Mouse (Mus musculus) urinary bladder, postnatal 10 days (tissue): ENCODE data around the gene Gpi1.
A peak's percentile ranks its signal among the peaks of the same experiment; 100 is the strongest.
"Not testable (repeated sequence)": the region's sequence is repeated elsewhere in the genome, so short reads cannot be mapped to it uniquely, and the experiment has no call there.

ENCODE experiments used
- DNase-seq: peaks from one replicate; pipeline ENCODE4 v3.0.0; 2022; ENCODE audit warnings: low spot score

The Gpi1 gene

DNA sequence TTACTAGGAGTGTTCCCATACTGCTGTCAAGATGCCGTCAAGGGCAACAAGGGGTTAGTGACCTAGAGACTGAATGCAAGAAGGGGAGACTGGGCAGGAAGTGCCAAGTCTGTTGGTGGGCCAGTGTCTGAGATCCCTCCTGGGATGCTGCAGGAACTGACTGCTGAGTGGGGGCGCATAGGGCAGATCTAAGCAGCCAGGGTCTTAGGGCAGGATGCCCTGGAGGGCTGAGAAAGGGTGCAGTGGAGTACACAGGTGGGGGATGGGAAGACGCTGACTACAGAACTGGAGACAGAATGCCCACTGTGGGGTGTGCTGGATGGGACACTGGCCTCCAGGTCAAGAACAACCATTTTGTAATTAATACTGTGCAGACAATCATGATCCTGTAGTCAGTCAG, 46.3 kb downstream of the Gpi1 start:
- no peak for DNase-seq

- DNase-seq: no peak
Observed at GRCm38 (mm10) chr7:34183356-34183755, 46.8 kb downstream of the Gpi1 start.

DNA sequence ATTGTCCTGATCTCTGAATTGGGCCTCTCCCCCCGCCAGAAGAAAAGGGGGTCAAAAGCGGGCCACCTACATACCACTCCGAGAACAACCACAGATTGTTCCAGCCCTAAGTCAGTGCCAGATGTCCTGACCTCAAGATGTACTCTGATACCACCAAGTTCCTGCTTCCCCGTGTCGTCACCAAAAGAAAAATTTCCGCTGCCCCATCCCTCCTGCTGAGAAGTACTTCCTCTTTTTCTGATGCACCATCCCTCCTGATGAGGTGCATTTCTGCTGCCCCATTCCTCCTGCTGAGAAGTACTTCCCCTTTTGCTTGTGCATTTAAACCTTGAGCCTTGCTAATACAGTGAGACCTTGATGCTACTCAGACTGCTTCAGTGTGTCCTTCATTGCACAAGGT, 53.9 kb downstream of the Gpi1 start:
- not testable (repeated sequence) for DNase-seq

DNA sequence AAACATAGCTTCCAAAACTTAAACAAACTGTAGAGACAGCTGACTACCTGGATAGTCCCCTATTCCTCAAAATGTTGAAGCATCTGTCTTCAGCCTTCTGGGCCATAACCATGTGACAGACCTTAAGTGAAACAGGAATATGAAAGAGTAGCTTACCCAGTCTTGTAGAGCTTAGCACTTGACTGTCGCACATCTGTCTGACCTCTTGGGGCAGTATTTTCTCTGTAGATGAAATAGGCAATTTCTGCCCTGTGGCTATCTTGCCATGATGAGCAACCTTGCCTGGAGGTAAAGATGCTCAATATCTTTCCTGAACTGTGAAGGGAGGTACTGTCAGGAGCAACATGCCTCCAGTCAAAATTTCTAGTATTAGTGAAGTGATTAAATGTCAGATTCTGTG, 57.9 kb downstream of the Gpi1 start:
- DNase-seq: no peak

DNA sequence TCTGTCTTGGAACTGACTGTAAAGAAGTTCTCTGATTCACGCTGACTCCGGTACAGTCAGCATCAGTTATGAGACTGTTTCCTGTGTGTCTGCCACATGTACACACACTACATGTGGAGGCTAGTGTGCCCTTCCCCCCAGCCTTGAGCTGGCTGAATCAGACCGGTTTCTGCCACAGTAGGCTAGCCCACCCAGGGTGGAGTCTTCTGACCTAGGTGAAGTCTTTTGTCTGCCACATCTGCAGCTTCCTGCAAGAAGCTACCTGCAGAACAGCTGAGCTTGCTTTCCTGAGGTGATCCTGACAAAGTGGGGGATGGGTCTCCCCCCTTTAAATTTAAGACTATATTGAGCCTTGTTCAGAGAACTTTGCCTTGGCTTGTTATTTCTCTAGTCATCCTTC, 60.7 kb downstream of the Gpi1 start, which contains the start of gene Uba2:
Uba2 (minus strand) TSS at position 146 of the 400 bp plus-strand sequence.
- no peak for DNase-seq

DNA sequence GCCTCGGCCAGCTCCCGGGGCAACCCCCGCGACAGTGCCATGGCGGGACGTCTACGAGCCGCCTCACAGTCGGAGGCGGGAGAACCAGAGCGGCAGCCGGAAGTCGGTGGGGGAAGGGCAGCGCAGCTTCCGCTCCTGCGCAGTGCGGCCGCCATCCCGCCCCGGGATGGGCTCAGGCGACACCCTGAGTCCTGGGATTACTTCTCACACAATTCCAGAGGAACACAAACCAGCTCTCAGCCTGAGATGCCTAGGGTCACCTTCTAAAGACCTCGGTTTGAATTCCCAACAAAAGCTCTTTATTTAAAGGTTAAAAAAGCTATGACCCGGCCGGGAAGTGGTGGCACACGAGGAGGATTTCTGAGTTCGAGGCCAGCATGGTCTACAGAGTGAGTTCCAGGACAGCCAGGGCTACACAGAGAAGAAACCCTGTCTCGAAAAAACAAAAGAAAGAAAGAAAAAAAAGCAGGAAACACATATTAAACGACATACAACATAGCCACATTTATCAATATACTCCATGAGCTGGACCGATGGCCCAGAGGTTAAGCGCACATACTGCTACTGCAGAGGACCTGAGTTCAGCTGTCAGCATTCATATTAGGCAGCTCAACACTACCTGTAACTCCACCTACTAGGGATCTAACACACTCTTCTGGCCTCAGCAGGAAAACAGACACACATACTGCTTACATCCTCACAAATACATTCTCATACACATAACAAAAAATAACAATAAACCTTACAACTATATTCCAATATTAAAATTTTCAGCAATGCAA, 61.5 kb downstream of the Gpi1 start:
- peak; percentile 72 for DNase-seq

GRCm38 (mm10) chr7:34167766-34168469, 62.2 kb downstream of the Gpi1 start:
- no peak for DNase-seq

DNA sequence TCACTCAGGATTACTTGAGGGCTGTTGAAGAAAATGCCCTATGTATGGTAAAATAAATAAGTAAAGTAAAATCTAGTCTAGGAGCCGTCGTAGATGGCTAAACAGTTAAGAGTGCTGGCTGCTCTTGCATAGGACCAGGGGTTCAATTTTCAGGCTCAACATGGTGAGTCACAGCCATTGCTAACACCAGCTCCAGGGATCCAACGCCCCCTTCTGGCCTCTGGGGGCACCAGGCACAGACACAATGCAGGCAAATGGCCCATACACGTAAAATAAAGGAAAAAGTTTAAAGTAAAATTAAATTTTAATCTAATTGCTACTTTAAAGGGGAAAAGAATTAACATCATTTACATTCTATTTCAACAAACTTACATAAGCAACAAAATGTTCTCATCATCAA, 63.3 kb downstream of the Gpi1 start:
- DNase-seq: no peak

DNA sequence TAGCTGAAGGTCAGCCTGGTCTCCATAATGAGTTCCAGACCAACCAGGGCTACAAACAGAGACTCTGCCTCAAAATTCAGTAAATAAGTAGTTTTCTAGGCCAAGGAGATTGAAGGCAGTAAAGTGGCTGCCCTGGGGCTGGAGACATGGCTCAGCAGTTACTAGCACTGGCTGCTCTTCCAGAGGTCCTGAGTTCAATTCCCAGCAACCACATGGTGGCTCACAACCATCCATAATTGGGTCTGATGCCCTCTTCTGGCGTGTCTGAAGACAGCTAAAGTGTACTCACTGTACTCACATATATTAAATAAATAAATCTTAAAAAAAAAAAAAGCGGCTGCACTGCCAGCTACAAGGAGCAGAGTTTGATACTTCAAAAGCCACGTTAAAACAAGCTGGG, 64.1 kb downstream of the Gpi1 start:
- DNase-seq: no peak

- DNase-seq: no peak
Observed at GRCm38 (mm10) chr7:34164671-34165070, 65.5 kb downstream of the Gpi1 start.

DNA sequence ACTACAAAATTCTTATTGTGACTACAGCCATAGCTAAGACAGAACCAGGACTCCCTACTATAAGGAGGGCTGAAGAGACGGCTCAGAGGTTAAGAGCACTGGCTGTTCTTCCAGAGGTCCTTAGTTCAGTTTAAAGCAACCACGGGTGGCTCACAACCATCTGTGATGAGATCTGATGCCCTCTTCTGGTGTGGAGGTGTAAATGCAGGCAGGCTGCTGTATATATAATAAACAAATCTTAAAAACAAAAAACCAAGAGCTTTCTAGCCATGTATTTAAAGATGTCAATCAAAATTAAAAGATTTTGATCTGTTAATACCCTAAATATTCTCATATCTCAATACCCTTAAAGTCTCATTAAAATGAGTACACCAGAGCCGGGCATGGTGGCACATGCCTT, 71.0 kb downstream of the Gpi1 start:
- no peak for DNase-seq

GRCm38 (mm10) chr7:34157994-34158393, 72.1 kb downstream of the Gpi1 start:
- no peak for DNase-seq
